Mouse (Mus musculus) G1E (cell line): ENCODE data around the gene Dnajc11.

Source experiments
- CTCF ChIP-seq: IDR thresholded peaks from 2 replicates; pipeline ENCODE4 v1.5.1; 2012; ENCODE audit warnings: low read depth, low read length, inconsistent platforms, mixed read lengths
- GATA1 ChIP-seq: IDR thresholded peaks from 2 replicates; pipeline ENCODE4 v1.6.1; 2012; ENCODE audit warnings: borderline replicate concordance, low read length, inconsistent platforms, mixed read lengths
- POLR2AphosphoS5 ChIP-seq: IDR thresholded peaks from 2 replicates; pipeline ENCODE4 v1.6.1; 2012; ENCODE audit warnings: low read depth, low read length, inconsistent platforms; ENCODE audit not compliant: insufficient replicate concordance

DNA sequence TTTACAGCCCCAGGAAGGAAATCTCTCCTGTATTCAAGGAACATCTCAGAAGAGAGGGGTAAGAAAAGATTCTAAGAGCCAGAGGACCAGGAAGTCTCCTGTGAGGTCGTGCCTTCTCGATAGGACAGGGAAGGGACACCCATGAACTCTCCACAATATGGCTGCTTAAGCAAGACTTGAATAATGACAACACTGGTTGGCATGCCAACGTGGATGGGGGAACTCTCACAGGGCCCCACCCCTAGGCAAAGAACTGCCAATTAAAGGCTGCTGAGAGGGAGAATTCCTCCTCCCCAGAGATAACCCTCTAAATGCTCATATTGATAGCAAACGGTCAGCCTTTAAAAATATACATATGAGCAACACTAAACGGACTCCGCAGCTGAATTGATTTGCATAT, 32.8 kb upstream of the Dnajc11 start:
- no peak for TF ChIP-seq CTCF
- no peak for TF ChIP-seq POLR2AphosphoS5
- no peak for TF ChIP-seq GATA1
